Mouse (Mus musculus) stomach, embryonic 16.5 days (tissue): ENCODE data around the gene Fbxw11. TPM values are rescaled to one million over a fixed set of nuclear protein-coding genes. Genes with fewer than 3 reads are reported as not detected.
"Not testable (repeated sequence)": the region's sequence is repeated elsewhere in the genome, so short reads cannot be mapped to it uniquely, and the experiment has no call there.

Experiments used
- ATAC-seq: fragments of 200-750 bp; cut with Nextera tagmentation; 2 replicates; pipeline ENCODE4 v1.8.0; 2017; ENCODE audit warnings: moderate number of reproducible peaks, moderate TSS enrichment; ENCODE audit not compliant: insufficient read depth, low FRiP score
- H3K27ac ChIP-seq: fragments of 300-500 bp; sonication (generic); 2 replicates; pipeline ENCODE4 v1.5.1; 2014; ENCODE audit warnings: low read length
- H3K27me3 ChIP-seq: fragments of 300-500 bp; sonication (generic); 2 replicates; pipeline ENCODE4 v1.6.1; 2014; ENCODE audit warnings: low read length, control low read depth, mixed read lengths; ENCODE audit not compliant: control insufficient read depth, insufficient read depth
- H3K36me3 ChIP-seq: fragments of 300-500 bp; sonication (generic); 2 replicates; pipeline ENCODE4 v1.6.1; 2014; ENCODE audit warnings: low read length; ENCODE audit not compliant: control insufficient read depth, insufficient read depth
- H3K4me1 ChIP-seq: fragments of 300-500 bp; sonication (generic); 2 replicates; pipeline ENCODE4 v1.6.1; 2014; ENCODE audit warnings: low read length, control low read depth, mixed read lengths; ENCODE audit not compliant: control insufficient read depth, insufficient read depth
- H3K4me2 ChIP-seq: fragments of 300-500 bp; sonication (generic); 2 replicates; pipeline ENCODE4 v1.6.1; 2014; ENCODE audit warnings: low read depth, low read length, mixed read lengths
- H3K4me3 ChIP-seq: fragments of 300-500 bp; sonication (generic); replicated peaks from 2 replicates; pipeline ENCODE4 v1.5.1; 2014; ENCODE audit warnings: mild to moderate bottlenecking, low read length
- H3K9ac ChIP-seq: fragments of 300-500 bp; sonication (generic); 2 replicates; pipeline ENCODE4 v1.6.1; 2014; ENCODE audit warnings: low read length
- H3K9me3 ChIP-seq: fragments of 300-500 bp; sonication (generic); replicated peaks from 2 replicates; pipeline ENCODE4 v1.6.1; 2016; ENCODE audit warnings: low read length, control low read depth; ENCODE audit not compliant: control insufficient read depth
- WGBS: fragments of 180-500 bp; shearing (Covaris S2); extraction: QIAGEN DNeasy Blood & Tissue Kit; methylation state at CpG from one replicate; pipeline ENCODE4 v1.1.7; 2014; 5-methylcytosine and 5-hydroxymethylcytosine counted together
- polyA plus RNA-seq: library from polyadenylated mRNA; unstranded; fragments of >200 nt; fragmentation: Nextera tagmentation; extraction: Ambion mirVana; gene quantifications from 2 replicates; pipeline ENCODE4 v1.2.1, GENCODE M21; 2015

Fbxw11 gene
- polyA plus RNA-seq, 1 experiment from 2014 or later: 65.0 TPM

DNA sequence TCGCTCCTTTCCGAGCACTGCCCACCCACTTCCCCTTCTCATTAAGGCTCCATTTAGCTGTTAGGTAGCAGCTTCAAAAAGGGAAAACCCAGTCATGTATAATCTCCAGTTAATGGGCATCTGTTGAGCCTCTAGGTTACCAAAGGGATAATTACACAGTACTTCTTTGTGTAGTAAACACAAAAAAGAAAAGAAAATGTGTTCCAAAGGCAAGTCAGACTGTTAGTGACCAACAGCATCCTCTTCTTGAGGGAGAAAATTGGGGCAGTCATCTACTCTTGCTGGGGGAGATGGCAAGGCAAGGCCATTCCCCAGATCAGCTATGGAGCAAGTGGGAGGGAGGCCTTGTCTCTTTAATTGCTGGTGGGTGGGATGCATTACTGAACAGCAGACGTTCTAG lies 65.0 kb downstream of the Fbxw11 start:
- Histone ChIP-seq H3K27me3 (no peaks in the 10 kb centered on the region), H3K27ac (no peak overlapping the region), H3K4me2 (no peak overlapping the region), H3K9me3 (no peaks in the 10 kb centered on the region), H3K4me3 (no peak overlapping the region), H3K9ac (no peak overlapping the region), H3K4me1 (no peaks in the 10 kb centered on the region), H3K36me3 (no peaks in the 10 kb centered on the region)
- no peak for ATAC-seq
- 66% methylated on average over 3 of the region's 3 CpGs for WGBS

DNA sequence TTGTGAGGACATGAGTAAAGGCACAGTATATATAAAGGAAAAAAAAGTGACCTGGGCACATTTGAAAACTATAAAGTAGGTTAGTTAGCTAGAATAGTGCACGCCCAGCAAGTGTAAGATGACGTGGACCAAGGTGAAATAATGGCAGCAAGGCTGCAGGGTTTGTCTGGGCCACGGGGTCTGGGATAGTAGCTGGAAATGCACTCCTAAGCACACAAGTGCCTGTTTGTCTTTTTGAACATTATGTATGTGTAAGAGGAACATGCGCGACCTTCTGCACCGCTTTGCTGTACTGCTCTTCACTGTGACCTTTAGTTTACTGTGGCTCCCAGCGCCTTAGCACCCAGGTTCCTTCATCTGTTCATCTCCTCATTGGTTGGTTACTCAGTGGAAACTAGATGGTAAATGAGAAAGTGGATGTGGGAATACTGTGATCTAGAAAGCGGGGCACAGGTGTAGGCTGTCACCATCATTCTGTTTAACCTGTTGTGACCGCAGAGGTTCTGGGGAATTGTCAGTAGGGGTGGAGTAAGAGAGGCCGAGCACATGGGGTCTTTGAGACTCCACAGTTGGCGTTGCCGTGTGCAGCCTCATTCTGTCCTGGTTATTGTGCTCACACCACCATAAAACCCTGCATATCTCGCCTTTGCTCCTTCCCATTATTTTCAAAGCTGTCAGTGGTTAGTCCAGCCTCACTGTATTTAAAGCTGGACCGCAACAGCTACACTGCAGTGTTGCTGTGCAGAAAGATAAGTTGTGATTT lies 66.4 kb downstream of the Fbxw11 start:
- Histone ChIP-seq H3K4me2 (no peak overlapping the region), H3K9ac (no peak overlapping the region), H3K27me3 (no peaks in the 10 kb centered on the region), H3K36me3 (no peaks in the 10 kb centered on the region; the same call in 1 of the 2 replicates), H3K4me3 (no peak overlapping the region), H3K4me1 (no peaks in the 10 kb centered on the region), H3K9me3 (no peaks in the 10 kb centered on the region), H3K27ac (no peak overlapping the region)
- ATAC-seq: no peak
- 68% methylated on average over 14 of the region's 14 CpGs for WGBS

DNA sequence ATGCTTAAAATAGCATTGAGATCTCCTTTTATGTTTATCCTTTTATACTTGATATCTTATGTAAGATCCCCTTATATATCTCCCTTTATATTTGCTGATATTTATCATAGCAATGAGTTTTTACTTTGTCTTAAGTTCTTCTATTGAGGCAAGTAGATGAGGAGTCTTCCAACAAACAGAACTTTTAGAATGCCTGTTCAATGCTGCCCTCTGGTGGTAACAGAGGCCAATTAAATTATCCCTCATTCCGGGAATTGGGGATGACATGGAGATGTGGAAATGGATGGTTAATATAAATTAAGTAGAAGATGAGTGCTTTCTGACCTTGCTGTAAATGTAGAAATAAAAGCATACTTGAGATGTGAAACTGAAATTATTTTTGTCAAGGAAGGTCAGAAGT lies 67.0 kb downstream of the Fbxw11 start:
- 7% methylated on average over 1 of the region's 1 CpGs for WGBS
- H3K36me3 ChIP-seq: no peaks in the 10 kb centered on the region; the same call in 1 of the 2 replicates
- no peak overlapping the region for H3K9ac ChIP-seq
- H3K27ac ChIP-seq: no peak overlapping the region
- no peaks in the 10 kb centered on the region for H3K27me3 ChIP-seq
- H3K9me3 ChIP-seq: no peaks in the 10 kb centered on the region
- no peak overlapping the region for H3K4me2 ChIP-seq
- ATAC-seq: no peak
- H3K4me3 ChIP-seq: no peak overlapping the region
- H3K4me1 ChIP-seq: no peaks in the 10 kb centered on the region

DNA sequence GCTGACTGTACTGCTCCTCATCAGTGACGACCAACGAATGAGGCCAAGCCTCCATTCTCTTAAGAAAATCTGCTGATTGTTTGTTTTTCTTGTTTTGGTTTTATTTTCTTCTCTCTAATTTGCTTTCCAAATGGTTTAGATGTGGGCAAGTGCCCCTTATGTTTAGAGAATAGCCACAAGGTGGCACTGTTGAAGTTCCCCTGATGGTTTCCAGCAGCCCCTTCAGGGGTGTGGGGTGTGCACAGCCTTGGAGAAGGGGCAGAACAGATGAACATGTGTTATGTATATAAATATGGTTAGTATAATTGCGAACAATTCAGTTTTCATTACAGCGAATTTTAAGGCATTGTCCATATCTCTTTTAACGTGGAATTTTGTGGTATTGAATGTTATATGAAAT lies 71.7 kb downstream of the Fbxw11 start:
- no peaks in the 10 kb centered on the region; the same call in 1 of the 2 replicates for H3K36me3 ChIP-seq
- 62% methylated on average over 5 of the region's 5 CpGs for WGBS
- no peaks in the 10 kb centered on the region for H3K27me3 ChIP-seq
- H3K4me3 ChIP-seq: no peak overlapping the region
- no peak overlapping the region for H3K4me2 ChIP-seq
- no peaks in the 10 kb centered on the region for H3K9me3 ChIP-seq
- no peaks in the 10 kb centered on the region; the same call in 1 of the 2 replicates for H3K4me1 ChIP-seq
- H3K27ac ChIP-seq: no peak overlapping the region
- no peak overlapping the region for H3K9ac ChIP-seq
- ATAC-seq: no peak

DNA sequence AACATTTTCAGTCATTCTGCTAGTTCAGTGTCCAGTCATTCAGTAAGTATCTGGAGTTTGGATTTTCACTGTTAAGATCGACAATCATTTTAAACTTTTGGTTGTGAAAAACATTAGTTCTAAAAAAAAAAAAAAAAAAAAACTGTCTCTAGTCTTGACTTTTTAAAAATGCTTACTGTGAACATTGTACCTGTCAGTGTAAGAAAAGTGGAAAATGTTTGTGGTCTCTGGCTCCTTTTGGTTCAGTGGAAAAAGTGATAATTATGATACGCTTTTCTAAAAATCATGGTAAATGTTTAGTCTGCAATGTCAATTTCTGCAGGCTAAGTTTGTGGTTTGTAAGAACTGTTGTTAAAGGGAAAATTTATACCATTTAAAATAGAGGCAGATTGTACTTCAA lies 72.4 kb downstream of the Fbxw11 start:
- Histone ChIP-seq H3K36me3 (no peaks in the 10 kb centered on the region; the same call in 1 of the 2 replicates), H3K4me1 (no peaks in the 10 kb centered on the region; the same call in 1 of the 2 replicates), H3K27ac (no peak overlapping the region), H3K4me3 (no peak overlapping the region), H3K27me3 (no peaks in the 10 kb centered on the region), H3K4me2 (no peak overlapping the region), H3K9ac (no peak overlapping the region), H3K9me3 (no peaks in the 10 kb centered on the region)
- ATAC-seq: no peak
- 89% methylated on average over 2 of the region's 2 CpGs for WGBS

DNA sequence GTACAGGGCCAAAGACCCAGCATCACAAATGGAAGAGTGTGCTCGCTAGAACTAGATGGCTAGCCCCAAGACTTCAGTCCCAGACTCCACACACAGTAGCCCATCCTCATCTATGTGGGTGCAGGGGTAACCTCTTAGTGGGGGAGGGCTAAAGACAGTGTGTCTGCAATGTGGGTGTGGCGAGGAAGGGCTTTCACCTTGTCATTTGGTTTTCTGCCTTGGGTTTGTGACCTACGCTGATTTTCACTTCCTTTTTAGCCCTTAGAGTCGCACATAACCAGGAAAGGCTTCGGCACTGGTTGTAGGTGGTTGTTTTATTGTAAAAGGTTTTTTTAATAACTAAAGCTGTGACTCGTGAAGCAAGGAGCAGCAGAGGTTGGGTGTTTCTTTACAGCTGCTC lies 73.0 kb downstream of the Fbxw11 start:
- 78% methylated on average over 6 of the region's 6 CpGs for WGBS
- H3K4me1 ChIP-seq: no peaks in the 10 kb centered on the region; the same call in 1 of the 2 replicates
- H3K9me3 ChIP-seq: no peaks in the 10 kb centered on the region
- no peak overlapping the region for H3K4me2 ChIP-seq
- H3K27ac ChIP-seq: no peak overlapping the region
- H3K9ac ChIP-seq: no peak overlapping the region
- no peak for ATAC-seq
- no peaks in the 10 kb centered on the region; the same call in 1 of the 2 replicates for H3K36me3 ChIP-seq
- no peak overlapping the region for H3K4me3 ChIP-seq
- no peaks in the 10 kb centered on the region for H3K27me3 ChIP-seq

DNA sequence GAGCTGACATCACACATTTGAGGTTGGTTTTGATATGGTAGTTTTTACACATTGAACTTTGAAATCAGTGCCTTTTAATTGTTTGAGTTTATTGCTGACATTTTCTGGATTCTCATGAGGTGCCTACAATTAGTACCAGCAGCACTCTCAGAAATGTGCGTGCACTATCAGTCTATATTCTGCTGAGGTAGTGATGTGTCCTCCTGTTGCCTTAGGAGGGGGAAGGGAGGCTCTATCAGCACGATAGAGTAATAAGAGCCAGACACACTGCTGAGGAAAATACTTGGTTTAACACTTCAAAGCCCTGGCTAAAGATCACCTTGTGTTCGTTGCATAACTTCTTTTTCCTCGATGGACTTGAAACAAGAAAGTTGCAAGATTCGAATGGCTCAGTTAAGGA lies 73.4 kb downstream of the Fbxw11 start:
- Histone ChIP-seq H3K36me3 (no peaks in the 10 kb centered on the region; the same call in 1 of the 2 replicates), H3K9me3 (no peaks in the 10 kb centered on the region), H3K9ac (no peak overlapping the region), H3K27ac (no peak overlapping the region), H3K4me1 (no peaks in the 10 kb centered on the region; the same call in 1 of the 2 replicates), H3K4me2 (no peak overlapping the region), H3K27me3 (no peaks in the 10 kb centered on the region), H3K4me3 (no peak overlapping the region)
- ATAC-seq: no peak
- 69% methylated on average over 5 of the region's 5 CpGs for WGBS

DNA sequence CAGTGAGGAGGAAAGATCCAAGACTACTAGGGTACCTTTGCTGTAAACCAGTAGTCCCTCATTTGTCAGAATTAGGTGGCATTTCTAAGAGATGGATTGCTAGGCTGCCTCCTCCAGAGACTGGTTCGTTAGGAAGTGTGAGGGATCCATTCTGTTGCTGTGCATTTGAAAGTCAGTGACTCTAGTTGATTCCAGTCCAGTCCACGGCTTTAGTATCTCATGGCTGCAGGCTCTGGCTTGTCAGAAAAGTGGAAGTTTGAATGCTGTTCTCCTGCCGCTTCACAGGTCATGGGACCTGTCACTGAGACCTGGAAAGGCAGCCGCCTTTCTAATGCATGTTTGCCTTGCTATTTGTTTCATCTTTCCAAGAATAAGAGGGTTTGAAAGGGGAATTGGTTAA lies 74.4 kb downstream of the Fbxw11 start:
- Histone ChIP-seq H3K4me2 (no peak overlapping the region), H3K27ac (no peak overlapping the region), H3K4me3 (no peak overlapping the region), H3K9ac (no peak overlapping the region), H3K27me3 (no peaks in the 10 kb centered on the region), H3K9me3 (no peaks in the 10 kb centered on the region), H3K36me3 (no peaks in the 10 kb centered on the region; the same call in 1 of the 2 replicates), H3K4me1 (no peaks in the 10 kb centered on the region; the same call in 1 of the 2 replicates)
- ATAC-seq: no peak
- 71% methylated on average over 4 of the region's 4 CpGs for WGBS

DNA sequence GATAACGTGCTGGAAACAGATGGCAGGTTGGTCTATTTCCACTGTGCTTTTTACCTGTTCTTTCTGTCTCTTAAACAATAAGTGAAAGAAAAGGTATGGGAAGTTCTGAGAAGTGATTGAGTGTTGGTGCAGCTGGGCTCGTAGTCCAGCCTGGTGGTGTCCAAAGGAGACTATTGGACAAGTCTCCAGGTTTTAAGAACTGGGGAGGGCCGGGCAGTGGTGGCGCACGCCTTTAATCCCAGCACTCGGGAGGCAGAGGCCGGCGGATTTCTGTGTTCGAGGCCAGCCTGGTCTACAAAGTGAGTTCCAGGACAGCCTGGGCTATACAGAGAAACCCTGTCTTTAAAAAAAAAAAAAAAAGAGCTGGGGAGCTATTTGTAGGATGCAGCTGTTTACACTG lies 75.2 kb downstream of the Fbxw11 start:
- not testable (repeated sequence) for H3K4me3 ChIP-seq, H3K4me1 ChIP-seq, H3K9ac ChIP-seq, H3K9me3 ChIP-seq, H3K27me3 ChIP-seq, H3K27ac ChIP-seq, ATAC-seq, H3K4me2 ChIP-seq, H3K36me3 ChIP-seq
- WGBS: 88% methylated on average over 9 of the region's 9 CpGs
